Mouse (Mus musculus) olfactory bulb, adult 2 months (tissue): ENCODE measurements at regions not wholly inside any gene's neighbourhood (a gene's known extent, or its start where the extent isn't known, plus 50 kb on each side); places are given as distances from the start of the nearest gene placed in this dataset.

Source experiments
- H3K27ac ChIP-seq: fragments of 200-500 bp; 2 replicates; pipeline ENCODE4 v1.5.1; 2012; ENCODE audit warnings: low read depth, low read length; ENCODE audit not compliant: insufficient read depth
- H3K4me1 ChIP-seq: fragments of 200-500 bp; 2 replicates; pipeline ENCODE4 v1.6.1; 2012; ENCODE audit warnings: low read length; ENCODE audit not compliant: control insufficient read depth, insufficient read depth
- H3K4me3 ChIP-seq: fragments of 200-500 bp; 2 replicates; pipeline ENCODE4 v1.5.1; 2012; ENCODE audit warnings: mild to moderate bottlenecking, low read depth, low read length, moderate library complexity; ENCODE audit not compliant: insufficient read depth
- CTCF ChIP-seq: fragments of 200-500 bp; IDR thresholded peaks from 2 replicates; pipeline ENCODE4 v1.5.1; 2012; ENCODE audit warnings: low read depth, mild to moderate bottlenecking, low read length, moderate library complexity; ENCODE audit not compliant: insufficient read depth
- POLR2A ChIP-seq: fragments of 200-500 bp; IDR thresholded peaks from 2 replicates; pipeline ENCODE4 v1.6.1; 2012; ENCODE audit warnings: mild to moderate bottlenecking, low read depth, low read length, moderate library complexity; ENCODE audit not compliant: insufficient read depth
- WGBS: fragments of 180-500 bp; shearing (Covaris S2); methylation state at CpG from one replicate; pipeline ENCODE4 v1.1.7; 2018; 5-methylcytosine and 5-hydroxymethylcytosine counted together

- H3K4me3 ChIP-seq = no peak overlapping the region
- H3K4me1 ChIP-seq = no peaks in the 10 kb centered on the region
- TF ChIP-seq POLR2A (no peak), CTCF (no peak)
- WGBS = 48% methylated on average over 5 of the region's 5 CpGs
- H3K27ac ChIP-seq = no peak overlapping the region
These were observed 157.1 kb downstream of the Csl start for GRCm38 (mm10) chr10:99602331-99602730.

DNA sequence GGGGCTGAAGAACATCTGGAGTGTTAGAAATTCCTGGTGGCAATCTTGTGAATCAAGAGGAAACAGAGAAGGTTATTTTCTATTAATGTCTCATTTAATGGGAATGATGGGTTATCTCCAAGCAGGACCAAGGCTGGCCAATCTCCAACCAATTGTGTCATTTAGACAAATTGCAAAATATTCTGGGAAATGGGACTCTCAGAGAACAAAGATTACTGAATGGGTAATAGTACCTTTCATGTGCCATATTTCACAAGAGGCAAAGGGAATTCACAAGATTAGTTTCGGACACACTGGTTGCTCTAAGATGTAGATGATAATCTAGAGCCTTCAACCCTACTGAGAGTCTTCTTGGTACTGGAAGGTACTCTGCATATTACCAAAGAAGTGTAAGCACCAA lies 155.3 kb downstream of the Csl start:
- H3K4me1 ChIP-seq = no peaks in the 10 kb centered on the region
- WGBS = 100% methylated on average over 1 of the region's 1 CpGs

DNA sequence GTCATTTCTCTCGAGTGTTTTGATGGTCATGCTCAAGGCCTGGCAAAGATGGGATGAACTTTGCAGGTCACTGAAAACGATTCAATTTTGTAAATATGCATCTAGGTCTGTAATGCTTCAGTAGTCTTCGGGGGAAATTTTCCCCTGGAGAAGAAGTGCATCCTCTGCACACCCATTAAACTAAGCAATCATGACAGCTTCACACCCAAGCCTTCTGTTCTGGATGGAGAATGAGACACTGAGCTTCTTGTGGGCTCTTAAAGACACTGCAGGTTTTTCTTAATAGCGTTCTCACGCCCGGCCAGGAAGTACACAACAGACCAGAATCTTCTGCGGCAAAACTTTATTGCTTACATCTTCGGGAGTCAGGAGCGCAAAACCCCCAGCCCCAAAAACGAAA lies 151.0 kb downstream of the Csl start:
- Histone ChIP-seq H3K27ac (no peak overlapping the region), H3K4me1 (no peaks in the 10 kb centered on the region), H3K4me3 (no peak overlapping the region)
- 82% methylated on average over 10 of the region's 10 CpGs for WGBS
- TF ChIP-seq POLR2A (no peak), CTCF (no peak)

More for the DNA sequence above, 155.3 kb downstream of the Csl start:
- H3K4me3 ChIP-seq = no peak overlapping the region
- no peak overlapping the region for H3K27ac ChIP-seq
- TF ChIP-seq CTCF (no peak), POLR2A (no peak)

DNA sequence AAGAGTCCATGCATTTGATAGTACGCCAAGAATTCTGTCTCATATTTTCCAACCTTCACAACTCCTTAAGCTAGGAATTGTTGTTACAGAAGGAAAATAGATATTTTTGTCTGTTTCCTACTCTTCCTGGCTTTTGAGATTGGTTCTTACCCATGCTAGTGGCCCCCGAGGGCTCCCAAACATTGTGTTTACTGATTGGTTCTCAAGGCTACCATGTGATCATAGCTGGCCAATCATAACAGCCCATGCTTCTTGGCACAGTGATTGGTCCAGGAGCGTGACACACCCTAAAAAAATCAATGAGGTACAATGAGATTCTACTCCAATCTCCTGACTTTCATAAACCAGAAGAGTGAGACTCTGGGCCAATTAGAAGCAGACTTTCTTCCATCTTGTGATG lies 150.0 kb downstream of the Csl start:
- Histone ChIP-seq H3K27ac (no peak overlapping the region), H3K4me3 (no peak overlapping the region), H3K4me1 (no peaks in the 10 kb centered on the region)
- TF ChIP-seq POLR2A (no peak), CTCF (no peak)
- 94% methylated on average over 3 of the region's 3 CpGs for WGBS

DNA sequence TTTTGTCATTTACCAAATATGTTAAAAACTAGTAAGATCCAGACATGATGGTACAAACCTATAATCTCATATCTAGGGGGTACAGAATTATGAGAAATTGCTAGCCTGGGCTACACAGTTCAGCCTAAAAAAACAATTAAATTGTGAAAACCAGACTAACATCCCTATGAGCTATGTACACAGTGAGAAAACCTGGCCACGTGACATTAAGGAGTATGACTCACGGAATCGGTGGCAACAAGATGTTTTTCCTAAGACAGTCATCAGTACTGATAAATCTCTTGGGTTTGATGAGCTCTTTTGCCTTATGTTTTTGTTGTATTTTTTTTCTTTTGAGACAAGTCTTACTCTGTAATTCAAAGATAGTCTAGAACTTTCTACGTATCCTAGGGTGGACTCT lies 148.6 kb downstream of the Csl start:
- no peak for TF ChIP-seq CTCF
- no peak for TF ChIP-seq POLR2A
- no peaks in the 10 kb centered on the region for H3K4me1 ChIP-seq
- no peak overlapping the region for H3K27ac ChIP-seq
- 82% methylated on average over 4 of the region's 4 CpGs for WGBS
- H3K4me3 ChIP-seq = no peak overlapping the region

DNA sequence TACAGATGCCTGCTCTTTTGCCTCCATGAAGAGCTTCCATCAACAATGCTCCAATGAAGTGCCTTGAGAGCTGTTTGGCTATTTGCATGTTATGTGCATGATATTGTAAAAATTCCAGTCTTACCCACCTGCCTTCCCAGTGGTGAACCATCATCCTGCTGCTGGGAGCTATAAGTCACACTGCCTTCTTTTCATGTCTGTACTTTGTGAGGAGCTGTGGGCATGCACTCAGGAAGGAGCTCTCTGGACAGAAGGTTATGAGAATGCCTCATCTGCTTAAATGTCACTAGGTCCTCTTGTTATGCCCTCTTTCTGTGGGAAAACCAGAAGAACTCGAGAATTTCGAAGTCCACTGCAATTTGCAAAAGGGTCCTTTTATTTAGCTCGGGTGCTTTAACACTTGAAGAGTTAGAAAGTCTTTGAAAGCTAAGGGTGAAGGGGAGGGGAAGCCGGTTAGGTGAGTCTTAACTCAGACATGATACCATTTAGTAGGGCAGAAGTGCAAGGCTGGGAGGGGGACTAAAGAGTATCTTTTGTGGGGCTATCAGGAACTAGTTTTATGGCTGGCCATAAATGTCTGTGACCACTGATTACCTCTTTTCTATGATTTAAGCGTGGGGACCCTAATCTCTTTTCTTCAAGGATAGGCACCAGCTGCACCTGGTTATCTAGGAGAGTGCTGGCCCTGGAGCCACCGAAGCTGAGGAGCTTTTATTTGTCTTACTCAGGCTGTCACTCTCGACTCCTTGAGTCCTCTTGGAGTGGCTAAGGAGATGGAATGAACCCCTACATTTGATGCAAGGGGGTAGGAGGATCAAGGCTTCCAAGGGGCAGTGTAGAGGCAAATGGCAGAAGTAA lies 144.8 kb downstream of the Csl start:
- H3K4me1 ChIP-seq = no peaks in the 10 kb centered on the region
- WGBS = 78% methylated on average over 7 of the region's 7 CpGs
- TF ChIP-seq CTCF (no peak), POLR2A (no peak)
- H3K27ac ChIP-seq = no peak overlapping the region
- H3K4me3 ChIP-seq = no peak overlapping the region

- 89% methylated on average over 8 of the region's 8 CpGs for WGBS
- Histone ChIP-seq H3K27ac (no peak overlapping the region), H3K4me1 (no peaks in the 10 kb centered on the region), H3K4me3 (no peak overlapping the region)
- TF ChIP-seq CTCF = no peak
- TF ChIP-seq POLR2A = no peak
These were observed 144.1 kb downstream of the Csl start for GRCm38 (mm10) chr10:99615371-99615770.

DNA sequence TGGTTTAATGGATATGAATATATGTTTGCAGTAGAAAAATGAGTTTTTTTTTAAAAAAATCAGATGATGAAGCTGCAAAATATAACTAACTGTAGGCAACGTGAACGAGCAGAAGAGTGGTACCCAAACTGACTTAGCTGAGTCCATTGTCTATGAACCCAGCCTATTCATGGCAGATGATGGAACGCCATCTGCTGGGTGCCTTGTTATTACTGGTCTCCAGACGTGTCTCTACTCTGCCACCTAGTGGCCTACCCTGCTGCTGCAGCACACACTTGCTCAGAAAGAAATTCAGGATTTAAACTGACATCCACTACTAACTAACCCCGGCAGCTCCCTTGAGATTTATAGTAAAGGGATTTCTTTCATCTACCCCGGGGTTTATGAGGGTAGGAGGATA lies 143.7 kb downstream of the Csl start:
- 7% methylated on average over 6 of the region's 6 CpGs for WGBS
- Histone ChIP-seq H3K4me1 (no peaks in the 10 kb centered on the region), H3K4me3 (no peak overlapping the region), H3K27ac (no peak overlapping the region)
- no peak for TF ChIP-seq CTCF
- TF ChIP-seq POLR2A = no peak

DNA sequence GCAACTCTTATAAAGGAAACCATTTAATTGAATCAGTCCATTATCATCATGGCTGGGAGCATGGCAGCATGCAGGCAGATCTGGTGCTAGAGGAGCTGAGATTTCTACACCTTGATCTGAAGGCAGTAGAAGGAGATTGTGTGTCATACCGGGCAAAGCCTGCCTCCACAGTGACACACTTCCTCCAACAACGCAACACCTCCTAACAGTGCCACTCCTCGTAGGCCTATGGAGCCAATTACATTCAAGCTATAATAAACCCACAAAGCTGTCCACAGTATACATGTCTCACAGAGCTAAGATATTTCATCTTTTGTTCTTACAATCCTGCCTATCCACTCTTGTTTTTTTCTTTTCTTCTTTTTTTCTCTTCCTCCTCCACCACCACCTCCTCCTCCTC lies 141.8 kb downstream of the Csl start:
- no peaks in the 10 kb centered on the region for H3K4me1 ChIP-seq
- no peak overlapping the region for H3K27ac ChIP-seq
- no peak for TF ChIP-seq POLR2A
- no peak for TF ChIP-seq CTCF
- 81% methylated on average over 3 of the region's 3 CpGs for WGBS
- H3K4me3 ChIP-seq = no peak overlapping the region

- TF ChIP-seq CTCF = no peak
- 44% methylated on average over 18 of the region's 18 CpGs for WGBS
- no peak overlapping the region for H3K4me3 ChIP-seq
These were observed 139.9 kb downstream of the Csl start for GRCm38 (mm10) chr10:99619421-99620151.

More at GRCm38 (mm10) chr10:99619421-99620151, 139.9 kb downstream of the Csl start:
- H3K27ac ChIP-seq = no peak overlapping the region
- no peaks in the 10 kb centered on the region for H3K4me1 ChIP-seq
